Mouse (Mus musculus): ENCODE data around the gene Gucy2g. TPM values are rescaled to one million over a fixed set of nuclear protein-coding genes. Genes with fewer than 3 reads are reported as not detected.

The Gucy2g gene
- polyA plus RNA-seq, 1 experiment from 2014 or later = 0.02 TPM

DNA sequence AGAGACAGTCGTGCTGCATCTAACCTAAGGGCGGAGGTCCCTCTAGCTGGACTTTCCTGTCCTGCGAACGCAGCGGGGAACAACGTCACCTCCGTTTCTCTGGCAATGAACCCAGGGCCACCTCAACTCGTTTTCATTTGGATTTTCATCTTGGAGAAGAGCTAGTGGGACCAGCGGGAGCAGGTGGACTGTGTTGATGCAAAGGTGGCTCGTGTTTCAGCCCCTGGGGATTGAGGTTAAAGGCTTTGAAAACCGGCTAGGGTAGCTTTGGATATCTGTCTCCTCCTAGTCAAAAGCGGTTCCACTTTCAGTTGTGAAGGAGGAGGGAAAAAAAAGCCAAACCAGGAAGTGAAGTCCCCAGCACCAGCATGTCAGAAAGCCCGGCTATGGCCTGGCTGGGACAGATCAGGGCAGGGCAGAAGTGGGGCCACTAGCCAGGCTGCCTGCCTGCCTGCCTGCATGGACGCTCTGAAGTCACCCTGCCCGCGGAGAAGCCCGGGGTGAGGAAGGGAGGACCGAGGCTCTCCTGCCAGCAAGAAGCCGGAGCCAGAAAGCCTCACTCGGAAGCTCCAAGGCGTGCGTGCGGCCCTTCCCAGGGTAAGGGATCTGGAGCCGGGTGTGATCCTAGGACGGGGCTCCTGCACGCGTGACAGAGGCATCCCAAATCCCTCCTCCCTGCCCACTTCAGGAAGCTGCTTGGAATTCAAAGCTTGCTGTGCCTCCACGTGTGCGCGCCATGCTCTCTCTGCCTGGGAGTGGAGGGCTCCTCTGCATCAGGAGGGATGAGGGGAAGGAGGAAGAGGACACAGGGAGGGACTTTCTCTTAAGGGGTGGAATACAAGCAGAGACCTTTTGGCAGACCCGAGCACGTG is 12.8 kb upstream of the Gucy2g start:
- Histone ChIP-seq H3K4me2 (ENCODE audit: low read depth, low read length) (peak overlapping the region; percentile 86), H3K9me3 (ENCODE audit: low read length) (no peaks in the 10 kb centered on the region), H3K27ac (ENCODE audit: low read depth) (peak overlapping the region; percentile 92), H3K27me3 (ENCODE audit: insufficient read depth, low read length) (no peaks in the 10 kb centered on the region), H3K4me3 (ENCODE audit: low read depth, low read length) (peak overlapping the region; percentile 67), H3K9ac (replicated peaks) (peak overlapping the region; percentile 75), H3K36me3 (replicated peaks; ENCODE audit: insufficient read depth, low read length) (0 out of 2 replicates have a peak, but pooled peaks cover 2% of the 10 kb centered on the region), H3K4me1 (ENCODE audit: insufficient read depth) (peaks cover 52% of the 10 kb centered on the region)
- TF ChIP-seq CTCF (IDR thresholded peaks at IDR 0.05; ENCODE audit: low read depth) (no peak), EP300 (IDR thresholded peaks at IDR 0.05; ENCODE audit: low read depth) (0 out of 2 replicates have a peak, but pooled peaks have one; percentile 49)
- ATAC-seq (peak; percentile 44), DNase-seq (peak; percentile 72)
- WGBS (ENCODE audit: insufficient replicate concordance) = under 1% methylated on average over 32 of the region's 32 CpGs

DNA sequence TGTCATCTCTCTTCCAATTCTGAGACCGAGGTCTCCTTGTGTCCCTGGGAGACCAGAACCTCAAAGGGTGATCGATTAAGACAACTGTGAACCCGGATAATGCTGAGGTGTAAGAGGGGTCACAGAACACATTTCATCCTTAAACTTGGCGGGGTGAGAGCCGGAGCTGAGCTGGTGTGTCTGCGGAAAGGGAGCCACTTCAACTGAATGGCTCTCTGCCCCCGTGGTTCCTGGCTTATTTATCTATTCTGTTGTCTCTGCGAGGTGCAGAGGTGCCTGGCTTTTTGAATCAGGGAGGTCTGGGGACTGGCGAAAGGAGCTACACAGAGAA is 12.2 kb upstream of the Gucy2g start:
- ATAC-seq (no peak), DNase-seq (no peak)
- Histone ChIP-seq H3K9ac (replicated peaks) (peak overlapping the region; percentile 75), H3K36me3 (replicated peaks; ENCODE audit: insufficient read depth, low read length) (0 out of 2 replicates have a peak, but pooled peaks cover 2% of the 10 kb centered on the region), H3K27ac (ENCODE audit: low read depth) (peak overlapping the region; percentile 92), H3K4me1 (ENCODE audit: insufficient read depth) (peaks cover 48% of the 10 kb centered on the region), H3K4me3 (ENCODE audit: low read depth, low read length) (peak overlapping the region; percentile 67), H3K9me3 (ENCODE audit: low read length) (no peaks in the 10 kb centered on the region), H3K4me2 (ENCODE audit: low read depth, low read length) (peak overlapping the region; percentile 86), H3K27me3 (ENCODE audit: insufficient read depth, low read length) (no peaks in the 10 kb centered on the region)
- WGBS (ENCODE audit: insufficient replicate concordance) = under 1% methylated on average over 9 of the region's 9 CpGs
- TF ChIP-seq EP300 (IDR thresholded peaks at IDR 0.05; ENCODE audit: low read depth) (no peak), CTCF (IDR thresholded peaks at IDR 0.05; ENCODE audit: low read depth) (no peak)

DNA sequence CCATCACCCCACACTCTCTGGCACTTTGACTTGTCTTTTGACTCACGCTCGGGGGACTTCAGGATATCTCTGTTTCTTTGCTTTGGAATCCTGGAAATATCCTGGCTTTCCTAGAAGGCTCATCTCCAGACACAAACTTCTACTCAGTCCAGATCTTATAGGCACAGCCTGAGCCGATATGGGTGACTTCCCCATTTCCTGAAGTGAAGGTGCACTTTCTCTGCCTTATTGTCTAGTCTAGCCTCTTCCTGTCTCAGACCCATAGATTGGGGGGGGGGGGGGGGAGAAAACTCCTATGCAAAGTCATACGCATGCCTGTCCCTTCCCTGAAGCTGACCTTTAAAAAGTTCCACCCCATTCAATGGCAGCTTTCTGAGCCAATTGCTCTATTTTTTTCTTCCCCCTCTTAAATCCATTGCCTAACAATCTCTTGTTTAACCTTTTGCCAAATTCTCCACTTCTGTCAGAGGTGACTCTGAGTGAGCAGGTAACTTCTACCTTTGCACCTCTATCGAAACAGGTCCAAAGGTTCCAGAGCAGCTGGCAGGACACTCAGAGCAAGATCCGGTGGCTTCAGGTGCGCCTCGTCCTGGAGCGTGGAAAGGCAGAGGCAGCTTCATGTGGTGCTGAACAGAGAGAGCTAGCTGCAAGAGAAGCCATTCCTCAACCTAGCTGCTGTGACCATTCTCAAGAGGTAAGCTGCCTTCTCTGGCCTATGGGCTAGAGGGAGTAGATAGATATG is 10.5 kb upstream of the Gucy2g start, which contains the start of gene Acsl5:
TSS of gene Acsl5 (plus strand) at position 556 of the 742 bp plus-strand sequence.
- Histone ChIP-seq H3K4me1 (ENCODE audit: insufficient read depth) (peaks cover 42% of the 10 kb centered on the region), H3K4me2 (ENCODE audit: low read depth, low read length) (peak within 1 kb of the TSS; percentile 86), H3K36me3 (replicated peaks; ENCODE audit: insufficient read depth, low read length) (0 out of 2 replicates have a peak, but pooled peaks cover 2% of the 10 kb centered on the region), H3K27ac (ENCODE audit: low read depth) (peak within 1 kb of the TSS; percentile 89), H3K9me3 (ENCODE audit: low read length) (no peaks in the 10 kb centered on the region), H3K9ac (replicated peaks) (peak within 1 kb of the TSS; percentile 57), H3K4me3 (ENCODE audit: low read depth, low read length) (peak within 1 kb of the TSS; percentile 67), H3K27me3 (ENCODE audit: insufficient read depth, low read length) (no peaks in the 10 kb centered on the region)
- 54% methylated on average over 9 of the region's 9 CpGs for WGBS (ENCODE audit: insufficient replicate concordance)
- TF ChIP-seq CTCF (IDR thresholded peaks at IDR 0.05; ENCODE audit: low read depth) (no peak), EP300 (IDR thresholded peaks at IDR 0.05; ENCODE audit: low read depth) (peak; percentile 80)
- DNase-seq (peak; percentile 70), ATAC-seq (peak; percentile 77)

DNA sequence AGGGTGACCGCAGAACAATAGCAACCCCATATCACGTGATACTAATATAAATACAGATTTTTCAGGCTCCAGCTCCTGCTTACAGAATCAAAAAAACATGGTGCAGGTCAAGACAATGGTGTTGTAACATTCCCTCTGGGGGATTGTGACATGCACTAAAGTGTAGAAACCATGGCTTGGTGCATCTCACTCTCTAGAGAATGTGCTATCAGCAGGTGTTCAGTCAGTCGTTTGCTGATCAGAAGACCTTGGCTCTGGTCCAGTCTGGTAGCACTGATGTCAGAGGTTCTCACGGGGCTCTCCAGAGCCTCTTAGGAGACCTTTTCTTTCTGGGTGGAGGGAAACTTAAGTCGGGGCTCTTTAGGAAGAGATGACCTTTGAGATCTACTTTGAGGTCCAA is 9.4 kb upstream of the Gucy2g start:
- WGBS (ENCODE audit: insufficient replicate concordance) = 60% methylated on average over 5 of the region's 5 CpGs
- Histone ChIP-seq H3K27me3 (ENCODE audit: insufficient read depth, low read length) (no peaks in the 10 kb centered on the region), H3K36me3 (replicated peaks; ENCODE audit: insufficient read depth, low read length) (no peaks in the 10 kb centered on the region), H3K4me2 (ENCODE audit: low read depth, low read length) (no peak overlapping the region), H3K4me3 (ENCODE audit: low read depth, low read length) (no peak overlapping the region), H3K27ac (ENCODE audit: low read depth) (peak overlapping the region; percentile 89), H3K4me1 (ENCODE audit: insufficient read depth) (peaks cover 37% of the 10 kb centered on the region), H3K9me3 (ENCODE audit: low read length) (no peaks in the 10 kb centered on the region), H3K9ac (replicated peaks) (no peak overlapping the region)
- TF ChIP-seq CTCF (IDR thresholded peaks at IDR 0.05; ENCODE audit: low read depth) = no peak
- no peak for TF ChIP-seq EP300 (IDR thresholded peaks at IDR 0.05; ENCODE audit: low read depth)
- no peak for ATAC-seq
- DNase-seq = peak; percentile 31

DNA sequence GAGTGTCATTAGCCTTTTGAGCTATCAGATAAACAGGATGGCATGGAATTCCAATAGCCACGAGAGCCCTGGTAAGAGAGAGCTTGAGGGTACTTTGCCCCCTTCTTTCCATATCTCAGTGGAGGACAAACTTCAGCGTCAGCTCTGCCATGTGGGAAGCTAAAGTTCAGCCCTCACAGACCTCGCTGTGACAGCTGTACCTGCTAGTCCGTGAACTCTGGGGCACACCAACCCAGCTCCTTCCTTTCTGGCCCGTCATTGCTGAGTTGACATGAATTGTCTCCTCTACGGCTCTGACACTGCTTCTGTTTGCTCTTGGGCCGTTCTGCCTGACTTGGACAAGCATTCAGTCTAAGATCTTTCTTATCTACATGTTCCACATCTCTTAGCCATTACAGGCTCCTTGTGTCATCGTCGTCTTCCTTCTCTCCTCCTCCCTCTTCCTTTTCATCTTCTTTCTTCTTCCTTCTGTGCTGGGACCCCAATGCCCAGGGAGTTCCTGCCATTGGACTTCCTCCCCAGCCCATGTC is 7.0 kb upstream of the Gucy2g start:
- TF ChIP-seq EP300 (IDR thresholded peaks at IDR 0.05; ENCODE audit: low read depth) = peak; percentile 67; the same call in 1 of the 2 replicates
- no peak for TF ChIP-seq CTCF (IDR thresholded peaks at IDR 0.05; ENCODE audit: low read depth)
- 16% methylated on average over 9 of the region's 9 CpGs for WGBS (ENCODE audit: insufficient replicate concordance)
- no peak overlapping the region for H3K27ac ChIP-seq (ENCODE audit: low read depth)
- peak; percentile 27 for DNase-seq
- H3K36me3 ChIP-seq (replicated peaks; ENCODE audit: insufficient read depth, low read length) = no peaks in the 10 kb centered on the region
- H3K27me3 ChIP-seq (ENCODE audit: insufficient read depth, low read length) = no peaks in the 10 kb centered on the region
- H3K9ac ChIP-seq (replicated peaks) = no peak overlapping the region
- no peak overlapping the region for H3K4me3 ChIP-seq (ENCODE audit: low read depth, low read length)
- H3K4me2 ChIP-seq (ENCODE audit: low read depth, low read length) = no peak overlapping the region
- peaks cover 31% of the 10 kb centered on the region for H3K4me1 ChIP-seq (ENCODE audit: insufficient read depth)
- H3K9me3 ChIP-seq (ENCODE audit: low read length) = no peaks in the 10 kb centered on the region
- ATAC-seq = no peak

DNA sequence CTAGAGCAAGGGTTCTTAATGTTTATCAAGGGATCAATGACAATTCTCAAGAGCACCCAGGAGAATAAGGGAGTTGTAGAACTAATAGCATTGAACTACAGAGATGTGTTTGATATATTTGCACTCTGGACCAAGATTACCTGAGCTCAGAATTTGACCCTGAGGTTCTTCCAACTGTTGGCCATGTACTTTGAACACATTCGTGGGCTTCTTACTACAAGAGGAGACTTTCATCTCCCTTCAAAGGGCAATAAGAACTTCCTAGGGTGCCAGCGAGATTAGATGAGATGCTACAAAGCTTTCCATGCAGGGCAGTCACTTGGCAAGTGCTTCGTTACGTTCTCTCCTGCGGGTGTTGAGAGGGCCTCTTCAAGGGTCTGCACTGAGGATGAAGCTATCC is 6.5 kb upstream of the Gucy2g start:
- Histone ChIP-seq H3K27ac (ENCODE audit: low read depth) (no peak overlapping the region), H3K9ac (replicated peaks) (no peak overlapping the region), H3K4me2 (ENCODE audit: low read depth, low read length) (no peak overlapping the region), H3K4me1 (ENCODE audit: insufficient read depth) (peaks cover 31% of the 10 kb centered on the region), H3K9me3 (ENCODE audit: low read length) (no peaks in the 10 kb centered on the region), H3K27me3 (ENCODE audit: insufficient read depth, low read length) (no peaks in the 10 kb centered on the region), H3K36me3 (replicated peaks; ENCODE audit: insufficient read depth, low read length) (no peaks in the 10 kb centered on the region), H3K4me3 (ENCODE audit: low read depth, low read length) (no peak overlapping the region)
- WGBS (ENCODE audit: insufficient replicate concordance) = 75% methylated on average over 5 of the region's 5 CpGs
- ATAC-seq (no peak), DNase-seq (no peak)
- TF ChIP-seq EP300 (IDR thresholded peaks at IDR 0.05; ENCODE audit: low read depth) = no peak
